Mouse (Mus musculus) ES-Bruce4 (cell line): ENCODE results near the gene Usp54. TPM values are rescaled to one million over a fixed set of nuclear protein-coding genes. Genes with fewer than 3 reads are reported as not detected.
A peak's percentile ranks its signal among the peaks of the same experiment; 100 is the strongest.

ENCODE experiments used
- H3K27ac ChIP-seq: 2 replicates; pipeline ENCODE4 v1.5.1; 2012; ENCODE audit warnings: low read length, inconsistent platforms; ENCODE audit not compliant: insufficient read depth
- H3K27me3 ChIP-seq: 2 replicates; pipeline ENCODE4 v1.6.1; 2012; ENCODE audit warnings: mild to moderate bottlenecking, low read length, inconsistent platforms; ENCODE audit not compliant: control insufficient read depth, poor library complexity, insufficient read depth, severe bottlenecking
- H3K36me3 ChIP-seq: 2 replicates; pipeline ENCODE4 v1.6.1; 2012; ENCODE audit warnings: inconsistent platforms, mild to moderate bottlenecking, low read length, moderate library complexity; ENCODE audit not compliant: control insufficient read depth, poor library complexity, insufficient read depth, severe bottlenecking
- H3K4me1 ChIP-seq: one replicate; pipeline ENCODE4 v1.8.1; 2011; ENCODE audit warnings: low read length; ENCODE audit not compliant: control insufficient read depth, insufficient read depth
- H3K4me3 ChIP-seq: 2 replicates; pipeline ENCODE4 v1.5.1; 2011; ENCODE audit warnings: low read depth, mild to moderate bottlenecking, low read length
- H3K9ac ChIP-seq: 2 replicates; pipeline ENCODE4 v1.6.1; 2012; ENCODE audit warnings: low read depth, mild to moderate bottlenecking, inconsistent platforms; ENCODE audit not compliant: poor library complexity, severe bottlenecking
- H3K9me3 ChIP-seq: replicated peaks from 2 replicates; pipeline ENCODE4 v1.6.1; 2012; ENCODE audit warnings: mild to moderate bottlenecking, low read length, inconsistent platforms; ENCODE audit not compliant: control insufficient read depth, poor library complexity, insufficient read depth, severe bottlenecking
- CTCF ChIP-seq: IDR thresholded peaks from one replicate; pipeline ENCODE4 v1.8.1; 2011; ENCODE audit warnings: low read depth, low read length
- EP300 ChIP-seq: IDR thresholded peaks from 2 replicates; pipeline ENCODE4 v1.6.1; 2011; ENCODE audit warnings: low read depth, low read length; ENCODE audit not compliant: insufficient read depth
- POLR2A ChIP-seq: IDR thresholded peaks from one replicate; pipeline ENCODE4 v1.8.1; 2011; ENCODE audit warnings: low read length; ENCODE audit not compliant: insufficient read depth
- polyA plus RNA-seq: library from polyadenylated mRNA; stranded (reverse); fragments of >200 nt; gene quantifications from 2 replicates; pipeline ENCODE4 v1.2.4, GENCODE M21; 2011; ENCODE audit warnings: low read depth; ENCODE audit not compliant: missing spikeins, insufficient read depth, insufficient read length

The Usp54 gene
- polyA plus RNA-seq, 1 experiment, result 22.3 TPM

GRCm38 (mm10) chr14:20674064-20674833 lies 33.4 kb upstream of the Usp54 start, which contains the start of gene Sec24c:
Gene Sec24c (plus strand): TSS chr14:20674308.
- Histone ChIP-seq H3K36me3 (peaks cover 28% of the 10 kb centered on the region), H3K27me3 (no peaks in the 10 kb centered on the region), H3K4me3 (peak within 1 kb of the TSS; percentile 96), H3K9ac (peak within 1 kb of the TSS; percentile 82), H3K4me1 (no peaks in the 10 kb centered on the region), H3K27ac (peak within 1 kb of the TSS; percentile 82), H3K9me3 (peaks cover 17% of the 10 kb centered on the region)
- TF ChIP-seq POLR2A (peak; percentile 42), CTCF (no peak), EP300 (0 out of 2 replicates have a peak, but pooled peaks have one; percentile 13)

DNA sequence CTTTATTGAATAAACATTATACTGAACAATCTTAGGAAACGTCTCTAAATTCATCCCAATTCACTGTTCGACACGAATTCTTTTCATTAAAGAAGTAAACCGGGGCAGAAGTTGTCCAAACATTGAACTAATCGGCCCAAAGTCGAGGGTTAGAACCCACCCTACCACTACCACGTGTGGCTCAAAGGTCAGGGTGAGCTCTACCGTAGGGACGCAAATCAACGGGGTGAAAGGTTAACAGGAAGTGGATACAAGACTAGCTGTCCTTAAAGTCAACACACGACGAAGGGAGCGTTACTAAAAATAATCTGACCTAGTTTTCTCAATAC lies 32.8 kb upstream of the Usp54 start:
- H3K27ac ChIP-seq, result peak overlapping the region; percentile 82
- peak overlapping the region; percentile 83 for H3K4me3 ChIP-seq
- H3K9me3 ChIP-seq, result peaks cover 17% of the 10 kb centered on the region
- H3K36me3 ChIP-seq, result peaks cover 24% of the 10 kb centered on the region
- H3K27me3 ChIP-seq, result no peaks in the 10 kb centered on the region
- H3K4me1 ChIP-seq, result no peaks in the 10 kb centered on the region
- TF ChIP-seq EP300 (no peak), POLR2A (no peak), CTCF (no peak)
- peak overlapping the region; percentile 59 for H3K9ac ChIP-seq

DNA sequence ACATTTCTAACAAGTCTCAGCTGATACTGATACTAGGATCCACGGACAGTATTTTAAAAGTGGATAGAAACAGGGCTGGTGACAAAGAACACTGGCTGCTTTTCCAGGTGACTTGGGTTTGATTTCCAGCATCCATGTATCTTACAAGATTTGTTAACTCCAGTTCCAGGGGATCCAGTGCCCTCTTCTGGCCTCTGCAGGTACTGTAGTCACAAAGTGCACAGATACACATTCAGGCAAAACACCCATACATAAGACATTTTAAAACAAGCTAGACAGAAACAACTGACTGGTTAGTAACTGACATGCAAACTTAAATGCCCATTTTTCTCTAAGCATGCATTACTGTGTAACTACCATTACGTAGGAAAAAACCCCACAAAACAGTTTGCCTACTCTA lies 32.1 kb upstream of the Usp54 start:
- H3K36me3 ChIP-seq, result peaks cover 19% of the 10 kb centered on the region
- no peaks in the 10 kb centered on the region for H3K27me3 ChIP-seq
- H3K4me1 ChIP-seq, result no peaks in the 10 kb centered on the region
- no peak overlapping the region for H3K4me3 ChIP-seq
- H3K27ac ChIP-seq, result no peak overlapping the region
- H3K9ac ChIP-seq, result peak overlapping the region; percentile 59
- H3K9me3 ChIP-seq, result peaks cover 17% of the 10 kb centered on the region
- TF ChIP-seq POLR2A (no peak), CTCF (peak; percentile 17), EP300 (no peak)

- Histone ChIP-seq H3K4me3 (no peak within 1 kb of the TSS), H3K9me3 (no peaks in the 10 kb centered on the region), H3K9ac (no peak within 1 kb of the TSS), H3K27me3 (no peaks in the 10 kb centered on the region), H3K27ac (no peak within 1 kb of the TSS), H3K4me1 (peaks cover 1% of the 10 kb centered on the region), H3K36me3 (no peaks in the 10 kb centered on the region)
- no peak for TF ChIP-seq EP300
- TF ChIP-seq POLR2A, result no peak
- TF ChIP-seq CTCF, result no peak
These were observed 27.4 kb upstream of the Usp54 start, which contains the start of gene Synpo2l for GRCm38 (mm10) chr14:20668154-20668810. Gene Synpo2l (minus strand): TSS chr14:20668354.

DNA sequence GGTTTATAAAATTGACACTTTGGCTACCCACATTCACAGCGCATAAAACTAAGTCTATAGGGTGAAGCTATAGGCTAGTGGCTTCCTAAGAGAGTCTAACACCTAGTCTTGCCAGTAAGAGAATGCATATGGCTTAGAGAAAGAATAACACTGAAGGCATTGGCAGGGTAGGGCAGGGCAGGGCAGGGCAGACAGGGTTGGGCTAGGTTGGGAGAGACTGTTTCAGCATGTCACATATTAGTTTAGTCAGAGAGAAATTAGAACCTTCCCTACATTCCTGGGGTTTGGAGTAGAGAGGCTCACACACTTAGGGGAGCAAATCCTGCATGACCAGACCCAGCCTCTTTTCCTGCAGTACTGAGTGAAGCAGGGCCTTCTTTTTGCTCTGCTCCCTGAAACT lies 26.6 kb upstream of the Usp54 start:
- no peaks in the 10 kb centered on the region for H3K9me3 ChIP-seq
- H3K4me3 ChIP-seq, result no peak overlapping the region
- no peaks in the 10 kb centered on the region for H3K36me3 ChIP-seq
- no peaks in the 10 kb centered on the region for H3K27me3 ChIP-seq
- H3K27ac ChIP-seq, result no peak overlapping the region
- no peak for TF ChIP-seq EP300
- no peak for TF ChIP-seq CTCF
- no peak for TF ChIP-seq POLR2A
- peaks cover 1% of the 10 kb centered on the region for H3K4me1 ChIP-seq
- H3K9ac ChIP-seq, result no peak overlapping the region

GRCm38 (mm10) chr14:20664436-20664835 lies 23.6 kb upstream of the Usp54 start:
- H3K27ac ChIP-seq, result no peak overlapping the region
- TF ChIP-seq EP300 (no peak), CTCF (no peak), POLR2A (no peak)
- H3K9ac ChIP-seq, result no peak overlapping the region

More at GRCm38 (mm10) chr14:20664436-20664835, 23.6 kb upstream of the Usp54 start:
- H3K4me3 ChIP-seq, result no peak overlapping the region
- H3K4me1 ChIP-seq, result peaks cover 1% of the 10 kb centered on the region
- H3K9me3 ChIP-seq, result no peaks in the 10 kb centered on the region
- H3K27me3 ChIP-seq, result no peaks in the 10 kb centered on the region
- no peaks in the 10 kb centered on the region for H3K36me3 ChIP-seq
